Mouse (Mus musculus) adrenal gland, postnatal 14 days (tissue): ENCODE measurements around the gene Slc10a3. TPM values are rescaled to one million over a fixed set of nuclear protein-coding genes. Genes with fewer than 3 reads are reported as not detected.

Experiments used
- total RNA-seq: library from RNA; stranded (reverse); gene quantifications from 2 replicates; pipeline ENCODE4 v1.2.3, GENCODE M21; 2021

The Slc10a3 gene
- total RNA-seq, 1 experiment from 2014 or later, result 18.9 TPM

Other genes starting within 250 kb of the Slc10a3 start
- gene Opn1mw, start 245.9 kb downstream of the Slc10a3 start, total RNA-seq, result not detected in 2 replicates
- 31.6 and 36.4 TPM in 2 replicates for gene Mecp2, start 238.0 kb downstream of the Slc10a3 start, total RNA-seq
- gene Tex28, start 205.5 kb downstream of the Slc10a3 start, total RNA-seq, result not detected in 2 replicates
- not detected in 2 replicates for gene Tktl1, start 196.1 kb downstream of the Slc10a3 start, total RNA-seq
- 138 and 176 TPM in 2 replicates for gene Flna, start 123.5 kb downstream of the Slc10a3 start, total RNA-seq
- gene Emd, start 118.7 kb downstream of the Slc10a3 start, total RNA-seq, result 56.8 and 67.7 TPM in 2 replicates
- 289 and 296 TPM in 2 replicates for gene Rpl10, start 102.5 kb downstream of the Slc10a3 start, total RNA-seq
- 61.6 and 72.0 TPM in 2 replicates for gene Taz, start 91.4 kb downstream of the Slc10a3 start, total RNA-seq
- 9.0 and 12.7 TPM in 2 replicates for gene Dnase1l1, start 91.0 kb downstream of the Slc10a3 start, total RNA-seq
- gene Atp6ap1, start 76.3 kb downstream of the Slc10a3 start, total RNA-seq, result 150 and 155 TPM in 2 replicates
- gene Gdi1, start 68.4 kb downstream of the Slc10a3 start, total RNA-seq, result 150 and 180 TPM in 2 replicates
- gene Fam50a, start 60.3 kb downstream of the Slc10a3 start, total RNA-seq, result 53.1 and 56.0 TPM in 2 replicates
- 7.7 and 9.0 TPM in 2 replicates for gene Plxna3, start 44.3 kb downstream of the Slc10a3 start, total RNA-seq
- gene Lage3, start 19.7 kb downstream of the Slc10a3 start, total RNA-seq, result 54.2 and 55.1 TPM in 2 replicates
- gene Ubl4a, start 131 bp downstream of the Slc10a3 start, total RNA-seq, result 49.6 and 51.5 TPM in 2 replicates
- gene Fam3a, start 19.9 kb upstream of the Slc10a3 start, total RNA-seq, result 26.6 and 29.7 TPM in 2 replicates
- gene Ikbkg, start 19.9 kb upstream of the Slc10a3 start, total RNA-seq, result 56.3 and 56.5 TPM in 2 replicates
- 105 and 114 TPM in 2 replicates for gene G6pdx, start 55.8 kb upstream of the Slc10a3 start, total RNA-seq
- not detected in 2 replicates for gene Gm6880, start 108.0 kb upstream of the Slc10a3 start, total RNA-seq
- not detected in 2 replicates for gene Olfr1326-ps1, start 201.5 kb upstream of the Slc10a3 start, total RNA-seq
- gene Olfr1325, start 219.3 kb upstream of the Slc10a3 start, total RNA-seq, result not detected in 2 replicates